Mouse (Mus musculus): ENCODE results near the gene Tmem41b. TPM values are rescaled to one million over a fixed set of nuclear protein-coding genes. Genes with fewer than 3 reads are reported as not detected.
A peak's percentile ranks its signal among the peaks of the same experiment; 100 is the strongest.

Tmem41b gene
- polyA plus RNA-seq, 1 experiment = 27.1 TPM

DNA sequence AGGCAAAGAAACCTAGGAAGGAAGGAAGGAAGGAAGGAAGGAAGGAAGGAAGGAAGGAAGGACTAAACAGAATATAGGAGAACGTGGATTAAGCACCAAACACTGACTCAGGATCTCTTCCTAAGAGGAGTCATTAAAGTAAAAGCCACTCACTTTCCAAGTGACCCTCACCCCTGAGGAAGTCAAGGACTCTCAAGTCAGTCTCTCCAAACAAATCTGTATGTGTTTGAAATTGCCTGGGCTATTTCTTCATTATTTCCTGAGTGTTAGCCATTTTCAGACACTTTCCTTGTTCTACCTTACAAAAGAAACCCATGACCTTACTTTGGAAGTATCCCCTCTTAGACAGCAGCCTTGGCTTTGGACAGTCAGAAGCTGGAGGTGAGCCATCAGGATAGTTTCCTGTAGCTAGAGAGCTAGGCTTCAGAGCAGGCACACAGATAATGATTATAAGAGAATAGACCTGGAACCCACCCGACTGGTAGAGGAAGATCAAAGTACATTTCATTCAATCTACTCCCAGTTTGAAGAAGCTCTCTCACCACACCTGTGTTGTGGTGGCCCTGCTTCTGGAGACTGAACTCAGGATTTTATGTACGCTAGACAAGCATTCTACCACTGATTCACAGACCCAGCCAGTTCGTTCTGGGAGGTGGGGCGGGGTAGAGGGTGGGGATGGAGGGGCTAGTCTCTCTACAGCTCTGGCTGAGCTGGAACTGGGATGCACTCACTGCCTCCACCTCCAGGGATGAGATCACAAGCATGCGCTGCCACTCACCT, 31.9 kb downstream of the Tmem41b start:
- peaks cover 27% of the 10 kb centered on the region for H3K4me1 ChIP-seq (ENCODE audit: control insufficient read depth, insufficient read depth, low read length)
- H3K27me3 ChIP-seq (replicated peaks; ENCODE audit: control insufficient read depth, insufficient read depth, low read length) = no peaks in the 10 kb centered on the region
- no peaks in the 10 kb centered on the region for H3K36me3 ChIP-seq (ENCODE audit: control insufficient read depth, insufficient read depth, low read length)
- H3K27ac ChIP-seq (ENCODE audit: insufficient read depth, low read depth, low read length) = peak overlapping the region; percentile 78
- 45% methylated on average over 6 of the region's 6 CpGs for WGBS
- TF ChIP-seq CTCF (conservative IDR thresholded peaks at IDR 0.05; ENCODE audit: insufficient read depth, insufficient read length, low read depth, low read length) = no peak
- TF ChIP-seq POLR2A (IDR thresholded peaks at IDR 0.05; ENCODE audit: low read depth, low read length) = no peak
- peak overlapping the region; percentile 19; the same call in 1 of the 2 replicates for H3K4me3 ChIP-seq (ENCODE audit: insufficient read depth, low read depth, low read length)
- DNase-seq = peak; percentile 77

DNA sequence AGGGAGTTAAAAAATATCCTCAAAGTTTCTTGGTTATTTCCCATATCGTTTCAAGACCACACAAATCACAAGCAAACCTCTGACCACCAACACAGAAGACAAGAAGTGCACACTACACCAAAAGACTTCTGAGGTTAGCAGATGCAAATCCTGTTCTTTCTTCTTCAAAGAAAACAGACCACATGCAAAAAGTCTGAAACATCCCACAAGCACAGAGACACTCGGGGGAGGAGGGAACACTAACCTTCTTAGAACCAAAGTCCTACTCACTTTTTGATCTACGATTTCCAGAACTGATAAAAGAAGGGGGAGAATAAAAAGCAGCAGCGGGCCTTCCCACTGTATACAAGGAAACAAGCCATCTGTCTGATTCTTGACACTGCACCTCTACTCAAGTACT, 35.4 kb downstream of the Tmem41b start:
- WGBS = 50% methylated on average over 4 of the region's 4 CpGs
- no peak for DNase-seq
- no peak overlapping the region for H3K27ac ChIP-seq (ENCODE audit: insufficient read depth, low read depth, low read length)
- H3K36me3 ChIP-seq (ENCODE audit: control insufficient read depth, insufficient read depth, low read length) = no peaks in the 10 kb centered on the region
- TF ChIP-seq POLR2A (IDR thresholded peaks at IDR 0.05; ENCODE audit: low read depth, low read length) (no peak), CTCF (conservative IDR thresholded peaks at IDR 0.05; ENCODE audit: insufficient read depth, insufficient read length, low read depth, low read length) (no peak)
- H3K27me3 ChIP-seq (replicated peaks; ENCODE audit: control insufficient read depth, insufficient read depth, low read length) = no peaks in the 10 kb centered on the region
- peaks cover 22% of the 10 kb centered on the region for H3K4me1 ChIP-seq (ENCODE audit: control insufficient read depth, insufficient read depth, low read length)
- no peak overlapping the region for H3K4me3 ChIP-seq (ENCODE audit: insufficient read depth, low read depth, low read length)

DNA sequence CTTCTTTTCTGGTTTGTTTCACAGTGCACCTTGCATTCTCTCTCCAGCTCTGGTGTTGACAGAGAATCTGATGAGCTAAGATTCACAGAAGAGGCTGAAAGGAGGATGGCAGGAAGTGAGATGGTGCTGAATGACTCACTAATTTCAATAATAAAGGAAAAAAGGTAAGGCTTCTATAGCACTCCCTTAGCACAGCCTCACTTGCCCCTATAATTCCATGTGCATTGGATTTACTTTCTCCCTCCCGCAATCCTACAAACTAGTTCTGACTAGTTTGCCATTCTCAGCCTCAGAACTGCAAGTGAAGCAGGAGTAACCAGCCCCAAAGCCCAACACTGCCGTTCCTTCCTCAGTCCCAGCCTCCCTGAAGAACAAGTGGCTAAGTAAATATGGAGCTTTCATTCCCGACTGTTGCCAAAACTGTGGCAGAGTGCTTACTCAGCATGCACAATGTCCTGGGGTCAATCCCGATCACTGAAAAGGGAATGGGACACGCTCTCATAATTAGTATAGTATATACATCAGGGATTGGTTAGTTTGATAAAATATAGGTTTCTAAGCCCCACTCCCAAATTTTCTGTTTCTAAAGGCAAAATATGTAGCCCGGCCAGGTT, 42.2 kb downstream of the Tmem41b start:
- no peak overlapping the region for H3K27ac ChIP-seq (ENCODE audit: insufficient read depth, low read depth, low read length)
- peak; percentile 59 for DNase-seq
- no peak overlapping the region for H3K4me3 ChIP-seq (ENCODE audit: insufficient read depth, low read depth, low read length)
- H3K36me3 ChIP-seq (ENCODE audit: control insufficient read depth, insufficient read depth, low read length) = no peaks in the 10 kb centered on the region
- H3K27me3 ChIP-seq (replicated peaks; ENCODE audit: control insufficient read depth, insufficient read depth, low read length) = no peaks in the 10 kb centered on the region
- H3K4me1 ChIP-seq (ENCODE audit: control insufficient read depth, insufficient read depth, low read length) = peaks cover 15% of the 10 kb centered on the region
- no peak for TF ChIP-seq CTCF (conservative IDR thresholded peaks at IDR 0.05; ENCODE audit: insufficient read depth, insufficient read length, low read depth, low read length)
- no peak for TF ChIP-seq POLR2A (IDR thresholded peaks at IDR 0.05; ENCODE audit: low read depth, low read length)
- WGBS = 39% methylated on average over 6 of the region's 6 CpGs

DNA sequence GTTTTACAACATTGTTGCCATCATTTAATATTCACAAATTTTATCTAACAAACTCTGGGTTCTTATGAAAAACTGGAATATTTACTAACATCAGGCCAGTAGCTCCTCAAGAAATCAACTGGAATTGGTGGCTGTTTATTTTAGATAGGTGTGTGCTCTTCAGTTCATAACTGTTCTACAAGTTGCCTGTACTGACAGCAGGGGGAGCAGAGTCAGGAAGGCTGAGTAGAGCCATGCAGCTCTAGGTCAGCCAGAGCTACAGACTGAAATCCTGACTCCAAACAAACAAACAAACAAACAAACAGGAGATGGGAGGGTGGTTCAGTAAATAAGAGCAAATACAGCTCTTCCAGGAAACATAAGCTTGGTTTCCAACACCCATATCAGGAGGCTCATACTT, 57.1 kb downstream of the Tmem41b start:
- peak; percentile 48 for TF ChIP-seq CTCF (conservative IDR thresholded peaks at IDR 0.05; ENCODE audit: insufficient read depth, insufficient read length, low read depth, low read length)
- TF ChIP-seq POLR2A (IDR thresholded peaks at IDR 0.05; ENCODE audit: low read depth, low read length) = no peak
- H3K36me3 ChIP-seq (ENCODE audit: control insufficient read depth, insufficient read depth, low read length) = peaks cover 2% of the 10 kb centered on the region; the same call in 1 of the 2 replicates
- no peaks in the 10 kb centered on the region for H3K27me3 ChIP-seq (replicated peaks; ENCODE audit: control insufficient read depth, insufficient read depth, low read length)
- no peak overlapping the region for H3K4me3 ChIP-seq (ENCODE audit: insufficient read depth, low read depth, low read length)
- H3K27ac ChIP-seq (ENCODE audit: insufficient read depth, low read depth, low read length) = no peak overlapping the region
- no peak for DNase-seq
- no peaks in the 10 kb centered on the region for H3K4me1 ChIP-seq (ENCODE audit: control insufficient read depth, insufficient read depth, low read length)

DNA sequence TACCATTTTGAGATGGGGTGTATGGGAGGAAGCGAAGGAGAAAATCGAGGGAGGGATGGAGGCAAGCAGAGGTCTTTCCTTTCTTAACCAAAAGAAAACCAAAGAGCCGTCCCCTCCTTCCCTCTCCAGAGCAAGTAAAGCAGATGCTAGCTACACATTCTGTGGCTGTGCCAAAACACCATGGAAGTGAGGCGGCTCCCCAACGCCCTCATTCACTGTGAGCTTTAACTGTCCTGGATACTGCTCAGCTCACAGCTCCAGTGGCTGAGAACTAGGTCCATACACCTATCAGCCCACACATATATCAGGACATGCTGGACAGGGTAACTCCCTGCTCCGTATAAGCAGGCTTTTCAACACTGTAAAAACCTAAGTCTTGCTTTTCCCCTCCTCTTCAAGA, 58.4 kb downstream of the Tmem41b start:
- no peaks in the 10 kb centered on the region for H3K4me1 ChIP-seq (ENCODE audit: control insufficient read depth, insufficient read depth, low read length)
- TF ChIP-seq CTCF (conservative IDR thresholded peaks at IDR 0.05; ENCODE audit: insufficient read depth, insufficient read length, low read depth, low read length) = no peak
- TF ChIP-seq POLR2A (IDR thresholded peaks at IDR 0.05; ENCODE audit: low read depth, low read length) = no peak
- no peak overlapping the region for H3K27ac ChIP-seq (ENCODE audit: insufficient read depth, low read depth, low read length)
- 90% methylated on average over 6 of the region's 6 CpGs for WGBS
- no peaks in the 10 kb centered on the region for H3K36me3 ChIP-seq (ENCODE audit: control insufficient read depth, insufficient read depth, low read length)
- H3K4me3 ChIP-seq (ENCODE audit: insufficient read depth, low read depth, low read length) = no peak overlapping the region
- no peak for DNase-seq
- H3K27me3 ChIP-seq (replicated peaks; ENCODE audit: control insufficient read depth, insufficient read depth, low read length) = no peaks in the 10 kb centered on the region

DNA sequence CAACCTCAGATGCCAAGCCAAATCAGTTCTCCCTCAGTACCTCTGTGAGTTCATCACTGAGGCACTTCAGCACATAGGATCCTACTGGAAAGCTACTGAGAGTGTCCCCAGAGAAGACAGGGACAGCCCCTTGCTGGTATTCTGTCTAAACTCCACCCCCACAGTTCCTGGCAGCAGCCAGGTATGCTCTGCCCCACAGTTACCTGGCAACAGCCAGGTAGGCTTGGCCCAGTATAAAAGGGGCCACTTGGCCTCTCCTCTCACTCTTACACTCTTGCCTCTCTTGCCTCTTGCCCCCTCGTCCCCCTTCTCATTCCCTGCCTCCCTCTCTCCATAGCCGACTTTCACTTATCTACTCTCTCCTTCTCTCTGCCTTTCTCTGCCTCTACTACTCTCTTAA, 61.8 kb downstream of the Tmem41b start:
- H3K4me1 ChIP-seq (ENCODE audit: control insufficient read depth, insufficient read depth, low read length) = no peaks in the 10 kb centered on the region
- no peaks in the 10 kb centered on the region for H3K27me3 ChIP-seq (replicated peaks; ENCODE audit: control insufficient read depth, insufficient read depth, low read length)
- no peak for DNase-seq
- H3K27ac ChIP-seq (ENCODE audit: insufficient read depth, low read depth, low read length) = no peak overlapping the region
- H3K4me3 ChIP-seq (ENCODE audit: insufficient read depth, low read depth, low read length) = no peak overlapping the region
- TF ChIP-seq POLR2A (IDR thresholded peaks at IDR 0.05; ENCODE audit: low read depth, low read length) (no peak), CTCF (conservative IDR thresholded peaks at IDR 0.05; ENCODE audit: insufficient read depth, insufficient read length, low read depth, low read length) (no peak)
- no peaks in the 10 kb centered on the region; the same call in 1 of the 2 replicates for H3K36me3 ChIP-seq (ENCODE audit: control insufficient read depth, insufficient read depth, low read length)
- WGBS = 82% methylated on average over 2 of the region's 2 CpGs

DNA sequence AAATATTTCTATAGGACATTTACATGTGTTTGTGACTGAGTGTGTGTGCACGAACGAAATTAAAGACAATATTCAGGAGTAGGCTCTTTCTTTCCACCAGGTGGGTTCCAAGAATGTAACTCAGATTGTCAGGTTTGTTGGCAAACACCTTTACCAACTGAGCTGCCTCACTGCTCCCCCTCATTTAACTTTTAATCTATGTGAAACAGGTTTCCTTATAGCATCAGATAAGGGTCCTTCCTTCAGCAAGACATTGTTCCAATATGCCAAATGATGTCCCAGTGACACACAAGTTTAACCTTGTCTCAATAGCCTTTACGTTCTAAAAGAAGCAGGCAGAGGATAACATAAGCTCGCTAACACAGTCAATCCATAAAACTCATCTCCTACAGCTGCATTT, 63.8 kb downstream of the Tmem41b start:
- no peak for DNase-seq
- Histone ChIP-seq H3K27ac (ENCODE audit: insufficient read depth, low read depth, low read length) (no peak overlapping the region), H3K4me1 (ENCODE audit: control insufficient read depth, insufficient read depth, low read length) (no peaks in the 10 kb centered on the region), H3K36me3 (ENCODE audit: control insufficient read depth, insufficient read depth, low read length) (peaks cover 4% of the 10 kb centered on the region), H3K4me3 (ENCODE audit: insufficient read depth, low read depth, low read length) (no peak overlapping the region), H3K27me3 (replicated peaks; ENCODE audit: control insufficient read depth, insufficient read depth, low read length) (no peaks in the 10 kb centered on the region)
- 90% methylated on average over 4 of the region's 4 CpGs for WGBS
- TF ChIP-seq POLR2A (IDR thresholded peaks at IDR 0.05; ENCODE audit: low read depth, low read length) (no peak), CTCF (conservative IDR thresholded peaks at IDR 0.05; ENCODE audit: insufficient read depth, insufficient read length, low read depth, low read length) (no peak)

Other genes with a start within 250 kb of the Tmem41b start
- 65.8 and 74.5 TPM in 2 replicates for gene Tmem9b, start 234.1 kb downstream of the Tmem41b start, polyA plus RNA-seq (2012; rRNA removed)
- gene Nrip3, start 204.9 kb downstream of the Tmem41b start, polyA plus RNA-seq (2012; rRNA removed) = 1.6 and 1.7 TPM in 2 replicates
- gene Scube2, start 121.2 kb downstream of the Tmem41b start, polyA plus RNA-seq (2012; rRNA removed) = 0.28 and 0.37 TPM in 2 replicates
- gene Dennd5a, start 26.5 kb downstream of the Tmem41b start, polyA plus RNA-seq (2012; rRNA removed) = 66.6 and 67.6 TPM in 2 replicates
- gene Ipo7, start 31.3 kb upstream of the Tmem41b start, polyA plus RNA-seq (2012; rRNA removed) = 17.9 and 22.3 TPM in 2 replicates
- gene Zfp143, start 74.3 kb upstream of the Tmem41b start, polyA plus RNA-seq (2012; rRNA removed) = 7.5 and 9.4 TPM in 2 replicates
- 4.0 and 4.4 TPM in 2 replicates for gene Wee1, start 135.1 kb upstream of the Tmem41b start, polyA plus RNA-seq (2012; rRNA removed)
- gene Swap70, start 234.8 kb upstream of the Tmem41b start, polyA plus RNA-seq (2012; rRNA removed) = 10.0 and 12.5 TPM in 2 replicates

Data from kidney, adult 2 months (tissue).